Mouse (Mus musculus): Measurements from ENCODE around the gene 2310057M21Rik.

2310057M21Rik gene

GRCm38 (mm10) chr7:131362615-131363300 is at the start of gene 2310057M21Rik:
Gene 2310057M21Rik (minus strand): TSS chr7:131362759.
- WGBS: under 1% methylated on average over 55 of the region's 55 CpGs

GRCm38 (mm10) chr7:131411941-131412270 is 49.3 kb upstream of the 2310057M21Rik start:
- 67% methylated on average over 2 of the region's 2 CpGs for WGBS

GRCm38 (mm10) chr7:131411221-131411940 is 48.8 kb upstream of the 2310057M21Rik start:
- 35% methylated on average over 10 of the region's 10 CpGs for WGBS

GRCm38 (mm10) chr7:131410416-131411058 is 48.0 kb upstream of the 2310057M21Rik start, which contains the start of the genes Ikzf5 and Acadsb:
Gene Ikzf5 (minus strand): TSS chr7:131410521.
Gene Acadsb (plus strand): TSS chr7:131410601.
- WGBS: under 1% methylated on average over 42 of the region's 42 CpGs

GRCm38 (mm10) chr7:131409988-131410385 is 47.4 kb upstream of the 2310057M21Rik start:
- WGBS: under 1% methylated on average over 38 of the region's 38 CpGs

GRCm38 (mm10) chr7:131409321-131409987 is 46.9 kb upstream of the 2310057M21Rik start:
- WGBS: 4% methylated on average over 16 of the region's 16 CpGs

GRCm38 (mm10) chr7:131391761-131392160 is 29.2 kb upstream of the 2310057M21Rik start:
- WGBS: 70% methylated on average over 6 of the region's 7 CpGs

GRCm38 (mm10) chr7:131371880-131372651 is 9.5 kb upstream of the 2310057M21Rik start:
- WGBS: 62% methylated on average over 9 of the region's 9 CpGs

- WGBS: 5% methylated on average over 9 of the region's 9 CpGs
Observed at GRCm38 (mm10) chr7:131371470-131371860, 8.9 kb upstream of the 2310057M21Rik start.

GRCm38 (mm10) chr7:131370648-131371469 is 8.3 kb upstream of the 2310057M21Rik start, which contains the start of gene Pstk:
Gene Pstk (plus strand): TSS chr7:131371141.
- WGBS: 6% methylated on average over 47 of the region's 47 CpGs

GRCm38 (mm10) chr7:131364131-131364530 is 1.6 kb upstream of the 2310057M21Rik start:
- WGBS: 96% methylated on average over 8 of the region's 8 CpGs

GRCm38 (mm10) chr7:131362269-131362614 is 317 bp downstream of the 2310057M21Rik start:
- under 1% methylated on average over 35 of the region's 35 CpGs for WGBS

GRCm38 (mm10) chr7:131356105-131356504 is 6.5 kb downstream of the 2310057M21Rik start:
- WGBS: 94% methylated on average over 13 of the region's 13 CpGs

GRCm38 (mm10) chr7:131345856-131346541 is 16.6 kb downstream of the 2310057M21Rik start:
- 49% methylated on average over 7 of the region's 7 CpGs for WGBS

GRCm38 (mm10) chr7:131337502-131338068 is 25.0 kb downstream of the 2310057M21Rik start:
- WGBS: 54% methylated on average over 8 of the region's 8 CpGs

- WGBS: 55% methylated on average over 1 of the region's 1 CpGs
Observed at GRCm38 (mm10) chr7:131333564-131333963, 29.0 kb downstream of the 2310057M21Rik start, which contains the start of gene Fam24a. Gene Fam24a (plus strand): TSS chr7:131333864.

GRCm38 (mm10) chr7:131331688-131332087 is 30.9 kb downstream of the 2310057M21Rik start:
- WGBS: 74% methylated on average over 2 of the region's 2 CpGs

GRCm38 (mm10) chr7:131329416-131329815 is 33.1 kb downstream of the 2310057M21Rik start, which contains the start of gene Fam24b:
Gene Fam24b (minus strand): TSS chr7:131329516.
- WGBS: 97% methylated on average over 5 of the region's 5 CpGs

GRCm38 (mm10) chr7:131327054-131327453 is 35.5 kb downstream of the 2310057M21Rik start:
- WGBS: 90% methylated on average over 5 of the region's 5 CpGs
